Mouse (Mus musculus) cortical plate, adult 2 months (tissue): ENCODE data around the gene Thap7. TPM values are rescaled to one million over a fixed set of nuclear protein-coding genes. Genes with fewer than 3 reads are reported as not detected.

ENCODE experiments used
- H3K27ac ChIP-seq: fragments of 200-500 bp; 2 replicates; pipeline ENCODE4 v1.5.1; 2012; ENCODE audit warnings: low read length, control low read depth, inconsistent platforms; ENCODE audit not compliant: insufficient read depth
- H3K4me1 ChIP-seq: fragments of 200-500 bp; 2 replicates; pipeline ENCODE4 v1.6.1; 2011; ENCODE audit warnings: low read length; ENCODE audit not compliant: control insufficient read depth, insufficient read depth
- H3K4me3 ChIP-seq: fragments of 200-500 bp; 2 replicates; pipeline ENCODE4 v1.5.1; 2011; ENCODE audit warnings: mild to moderate bottlenecking, low read length, control low read depth; ENCODE audit not compliant: insufficient read depth
- CTCF ChIP-seq: fragments of 200-500 bp; IDR thresholded peaks from 2 replicates; pipeline ENCODE4 v1.5.1; 2011; ENCODE audit warnings: mild to moderate bottlenecking, control low read depth, low read length; ENCODE audit not compliant: insufficient read depth; ENCODE audit errors: extremely low read depth
- POLR2A ChIP-seq: fragments of 200-500 bp; IDR thresholded peaks from 2 replicates; pipeline ENCODE4 v1.6.1; 2011; ENCODE audit warnings: mild to moderate bottlenecking, low read length, control low read depth; ENCODE audit not compliant: insufficient read depth; ENCODE audit errors: extremely low read depth
- polyA plus RNA-seq: library from polyadenylated mRNA; depleted of rRNA; stranded (reverse); fragments of >200 nt; gene quantifications from 2 replicates; pipeline ENCODE4 v1.2.3, GENCODE M21; 2012; rRNA removed

The Thap7 gene
- 64.9 and 82.8 TPM in 2 replicates for polyA plus RNA-seq

GRCm38 (mm10) chr16:17530640-17531288, at the start of gene Thap7:
Gene Thap7 (minus strand): TSS chr16:17531136.
- TF ChIP-seq CTCF (no peak), POLR2A (peak; percentile 79)
- peaks cover 2% of the 10 kb centered on the region; the same call in 1 of the 2 replicates for H3K4me1 ChIP-seq
- H3K4me3 ChIP-seq: peak within 1 kb of the TSS; percentile 79
- peak within 1 kb of the TSS; percentile 85 for H3K27ac ChIP-seq

DNA sequence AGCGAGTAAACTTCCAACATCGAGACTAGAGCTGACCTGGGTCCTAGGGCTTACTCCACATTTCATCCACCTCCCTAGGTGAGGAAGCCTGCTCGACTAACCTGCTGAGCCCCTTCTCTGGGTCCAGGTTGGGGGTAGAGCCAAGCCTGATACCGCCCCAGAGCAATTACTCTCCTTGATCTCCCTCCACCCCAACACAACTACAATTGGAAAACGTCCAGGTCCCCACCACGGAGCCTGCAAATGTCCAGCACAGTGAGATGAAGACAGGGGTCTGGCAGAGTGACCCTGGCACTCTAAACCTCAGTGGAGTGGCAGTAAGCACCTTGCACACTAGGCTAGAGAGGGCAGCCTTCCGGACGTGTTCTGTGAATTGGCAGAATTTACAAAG, 45.9 kb upstream of the Thap7 start:
- H3K4me3 ChIP-seq: peak overlapping the region; percentile 65
- peaks cover 1% of the 10 kb centered on the region; the same call in 1 of the 2 replicates for H3K4me1 ChIP-seq
- no peak for TF ChIP-seq POLR2A
- no peak for TF ChIP-seq CTCF
- no peak overlapping the region for H3K27ac ChIP-seq

GRCm38 (mm10) chr16:17575870-17576824, 45.2 kb upstream of the Thap7 start:
- Histone ChIP-seq H3K4me3 (peak overlapping the region; percentile 65), H3K27ac (peak overlapping the region; percentile 66), H3K4me1 (peaks cover 1% of the 10 kb centered on the region; the same call in 1 of the 2 replicates)
- TF ChIP-seq POLR2A: peak; percentile 72
- TF ChIP-seq CTCF: no peak

DNA sequence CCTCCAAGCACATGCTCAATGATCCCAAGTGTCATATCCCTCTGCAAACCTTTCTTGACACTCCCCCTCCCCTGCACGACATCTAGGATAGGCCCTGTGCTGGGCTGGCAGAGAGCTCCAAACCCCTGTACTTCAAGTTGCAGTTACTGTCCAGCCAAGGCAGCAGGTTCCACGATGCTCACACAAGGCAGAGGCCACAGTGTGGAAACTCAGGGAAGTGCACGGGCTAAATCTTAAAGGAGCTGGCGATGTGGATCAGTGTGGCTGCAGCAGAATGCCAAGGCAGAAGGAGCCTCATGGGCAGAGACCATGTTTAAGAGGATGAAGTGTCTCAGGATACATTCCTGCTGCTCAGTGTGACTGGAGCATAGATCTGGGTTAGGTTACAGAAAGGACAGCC, 35.2 kb upstream of the Thap7 start:
- H3K27ac ChIP-seq: no peak overlapping the region
- H3K4me1 ChIP-seq: peaks cover 10% of the 10 kb centered on the region; the same call in 1 of the 2 replicates
- no peak overlapping the region for H3K4me3 ChIP-seq
- TF ChIP-seq POLR2A: no peak
- TF ChIP-seq CTCF: 0 out of 2 replicates have a peak, but pooled peaks have one; percentile 14

DNA sequence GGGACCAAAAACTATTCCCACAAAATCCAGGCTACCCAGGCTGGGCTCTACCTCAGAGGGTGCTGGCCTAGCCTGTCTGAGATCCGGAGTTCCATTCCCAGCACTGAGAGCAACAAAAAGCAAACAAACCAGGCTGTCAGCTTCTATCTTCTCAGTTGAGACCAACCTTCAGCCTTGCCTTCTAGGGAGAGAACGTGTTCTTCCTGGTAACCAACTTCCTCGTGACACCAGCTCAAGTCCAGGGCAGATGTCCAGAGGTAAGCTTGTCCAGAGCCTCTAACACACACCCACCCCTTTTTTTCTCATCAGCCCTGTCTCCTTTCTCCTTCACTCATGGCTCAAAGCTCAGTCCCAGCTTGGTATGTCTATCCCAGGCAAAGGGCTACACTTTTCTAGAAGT, 33.8 kb upstream of the Thap7 start:
- Histone ChIP-seq H3K27ac (peak overlapping the region; percentile 78), H3K4me3 (no peak overlapping the region), H3K4me1 (peaks cover 10% of the 10 kb centered on the region; the same call in 1 of the 2 replicates)
- TF ChIP-seq POLR2A (no peak), CTCF (no peak)

DNA sequence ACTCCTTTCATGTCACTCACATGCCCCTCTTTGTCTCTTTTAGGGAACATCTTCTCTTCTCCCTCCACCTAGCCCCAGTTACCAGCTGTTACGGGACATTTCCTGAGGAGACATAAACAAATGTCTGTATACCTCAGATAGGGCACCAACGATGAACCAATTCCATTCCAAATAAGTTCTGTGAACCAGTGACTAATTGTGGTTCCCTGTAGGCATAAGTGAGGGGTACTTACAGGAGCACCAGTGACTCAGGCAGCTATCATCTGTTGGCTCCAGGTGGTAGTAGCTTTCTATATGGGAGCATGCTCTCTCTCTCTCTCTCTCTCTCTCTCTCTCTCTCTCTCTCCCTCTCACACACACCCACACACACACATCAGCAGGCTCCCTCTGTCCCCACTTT, 33.3 kb upstream of the Thap7 start:
- H3K27ac ChIP-seq: peak overlapping the region; percentile 79
- TF ChIP-seq CTCF (no peak), POLR2A (no peak)
- H3K4me1 ChIP-seq: peaks cover 10% of the 10 kb centered on the region; the same call in 1 of the 2 replicates
- H3K4me3 ChIP-seq: no peak overlapping the region

- Histone ChIP-seq H3K4me3 (no peak overlapping the region), H3K27ac (peak overlapping the region; percentile 79), H3K4me1 (peaks cover 10% of the 10 kb centered on the region; the same call in 1 of the 2 replicates)
- no peak for TF ChIP-seq CTCF
- TF ChIP-seq POLR2A: no peak
Observed at GRCm38 (mm10) chr16:17563580-17563979, 32.6 kb upstream of the Thap7 start.

DNA sequence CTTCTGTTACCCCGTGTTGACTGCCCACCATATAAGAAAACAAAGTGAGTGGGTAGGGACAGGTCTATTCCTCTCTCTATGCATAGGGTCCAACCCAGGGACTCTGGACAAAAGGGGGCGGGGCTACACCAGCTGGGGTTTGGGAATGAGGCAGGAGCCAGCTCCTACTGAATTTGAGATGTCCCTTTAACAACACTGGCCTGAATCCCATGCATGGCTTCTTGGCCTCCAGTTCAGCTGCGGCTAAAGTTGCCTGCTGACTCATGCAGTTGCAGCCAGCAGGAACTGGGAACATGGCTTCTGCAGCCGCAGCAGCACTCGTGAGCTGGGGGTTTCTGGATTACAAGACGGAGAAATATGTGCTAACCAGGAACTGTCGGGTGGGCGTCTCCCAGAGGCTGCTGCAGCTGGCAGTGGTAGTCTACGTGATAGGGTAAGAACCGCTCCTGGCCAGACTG, 30.8 kb upstream of the Thap7 start, which contains the start of gene P2rx6:
TSS of gene P2rx6 (plus strand) at position 135 of the 458 bp plus-strand sequence.
- H3K4me3 ChIP-seq: peak within 1 kb of the TSS; percentile 4; the same call in 1 of the 2 replicates
- peaks cover 15% of the 10 kb centered on the region; the same call in 1 of the 2 replicates for H3K4me1 ChIP-seq
- no peak for TF ChIP-seq CTCF
- TF ChIP-seq POLR2A: 0 out of 2 replicates have a peak, but pooled peaks have one; percentile 20
- H3K27ac ChIP-seq: peak within 1 kb of the TSS; percentile 58; the same call in 1 of the 2 replicates
